Mouse (Mus musculus) induced T-regulatory cell, adult 2 months (primary cell): ENCODE measurements around the gene Adprhl1.

Experiments
- DNase-seq: peaks from one replicate; pipeline ENCODE4 v3.0.0-alpha.2; 2012; ENCODE audit warnings: low read depth

Adprhl1 gene

GRCm38 (mm10) chr8:13229802-13230201 is 24.2 kb downstream of the Adprhl1 start:
- no peak for DNase-seq

- DNase-seq: no peak
Observed at GRCm38 (mm10) chr8:13228923-13229610, 24.9 kb downstream of the Adprhl1 start.

DNA sequence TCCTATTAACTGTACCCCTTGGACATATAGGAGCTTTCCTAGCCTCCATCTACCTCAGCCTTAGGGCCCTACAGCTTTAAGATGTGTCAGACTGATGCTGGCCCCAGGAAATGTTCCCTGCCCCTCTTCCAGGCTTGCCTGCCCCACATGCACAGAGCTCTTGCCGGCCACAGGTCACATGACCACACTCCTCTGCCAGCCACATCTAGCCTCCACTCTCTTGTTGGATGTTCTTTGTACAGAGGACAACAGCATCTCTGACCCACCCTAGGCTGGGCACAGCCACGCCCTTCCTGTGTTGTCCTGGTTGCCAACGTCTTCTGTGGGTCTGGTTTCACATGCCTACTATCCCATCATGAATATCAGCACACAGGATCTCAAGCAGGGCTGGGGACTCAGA is 26.8 kb downstream of the Adprhl1 start:
- DNase-seq: no peak

- no peak for DNase-seq
Observed at GRCm38 (mm10) chr8:13226288-13226687, 27.7 kb downstream of the Adprhl1 start.

DNA sequence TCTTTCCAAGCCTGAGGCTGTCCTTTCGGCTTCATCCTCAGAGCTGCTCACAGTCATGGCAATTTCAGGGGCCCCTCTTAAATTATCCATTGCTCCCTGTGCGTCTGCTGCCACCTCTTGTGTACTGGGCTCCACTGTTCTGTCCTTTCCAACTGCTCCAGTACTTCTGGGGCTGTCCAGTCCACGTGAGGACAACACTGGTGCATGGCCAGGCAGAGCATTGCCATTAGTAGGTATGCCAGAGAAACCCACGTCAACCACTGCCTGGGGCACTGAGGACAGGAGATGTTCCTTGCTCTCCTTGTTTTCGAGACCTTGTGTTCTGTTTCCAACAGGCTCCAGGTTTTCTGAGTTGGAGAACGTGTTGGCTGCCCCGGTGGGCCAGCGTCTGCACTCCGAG is 29.5 kb downstream of the Adprhl1 start:
- DNase-seq: no peak

- DNase-seq: no peak
Observed at GRCm38 (mm10) chr8:13218441-13218840, 35.5 kb downstream of the Adprhl1 start.

- no peak for DNase-seq
Observed at GRCm38 (mm10) chr8:13217986-13218385, 36.0 kb downstream of the Adprhl1 start.

- no peak for DNase-seq
Observed at GRCm38 (mm10) chr8:13217093-13217492, 36.9 kb downstream of the Adprhl1 start.

GRCm38 (mm10) chr8:13216386-13216785 is 37.6 kb downstream of the Adprhl1 start:
- no peak for DNase-seq

DNA sequence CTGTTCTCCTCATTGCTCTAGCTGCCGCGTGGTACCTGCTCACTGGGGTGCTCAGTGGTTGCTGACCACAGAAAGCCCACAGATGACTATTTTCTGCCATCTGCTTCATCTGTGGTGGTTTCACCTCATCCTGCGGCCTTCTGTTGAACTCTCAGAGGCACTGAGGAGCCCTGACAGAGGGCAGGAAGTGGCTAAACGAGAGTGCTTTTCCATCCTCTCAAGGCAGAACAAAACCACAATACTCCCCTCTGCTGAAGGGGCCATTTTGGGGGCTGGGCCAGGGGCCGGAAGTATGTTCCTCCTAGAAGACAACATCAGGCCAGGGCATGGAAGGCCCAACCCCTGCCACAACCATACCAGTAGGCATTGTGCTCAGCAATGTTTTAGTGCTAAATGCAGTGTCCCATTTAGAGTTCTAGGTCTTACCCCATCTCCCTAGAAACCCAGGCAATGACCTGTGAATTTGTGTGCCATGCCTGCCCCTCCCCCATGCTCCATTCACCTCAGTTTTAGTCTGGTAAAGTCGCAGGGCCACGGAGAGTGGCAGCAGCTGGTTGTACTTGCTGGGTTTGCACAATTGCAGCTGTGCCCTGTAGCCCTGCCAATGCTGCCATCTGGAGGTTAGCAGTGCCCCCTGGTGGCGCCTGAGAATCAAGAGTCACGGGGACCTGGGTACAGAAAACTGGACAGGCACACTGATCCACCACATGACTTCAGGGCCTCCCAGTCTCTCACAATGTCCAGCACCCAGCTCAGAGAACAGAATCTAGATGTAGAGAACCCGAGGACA is 40.3 kb downstream of the Adprhl1 start:
- DNase-seq: peak; percentile 92

GRCm38 (mm10) chr8:13209770-13210169 is 44.2 kb downstream of the Adprhl1 start:
- no peak for DNase-seq

DNA sequence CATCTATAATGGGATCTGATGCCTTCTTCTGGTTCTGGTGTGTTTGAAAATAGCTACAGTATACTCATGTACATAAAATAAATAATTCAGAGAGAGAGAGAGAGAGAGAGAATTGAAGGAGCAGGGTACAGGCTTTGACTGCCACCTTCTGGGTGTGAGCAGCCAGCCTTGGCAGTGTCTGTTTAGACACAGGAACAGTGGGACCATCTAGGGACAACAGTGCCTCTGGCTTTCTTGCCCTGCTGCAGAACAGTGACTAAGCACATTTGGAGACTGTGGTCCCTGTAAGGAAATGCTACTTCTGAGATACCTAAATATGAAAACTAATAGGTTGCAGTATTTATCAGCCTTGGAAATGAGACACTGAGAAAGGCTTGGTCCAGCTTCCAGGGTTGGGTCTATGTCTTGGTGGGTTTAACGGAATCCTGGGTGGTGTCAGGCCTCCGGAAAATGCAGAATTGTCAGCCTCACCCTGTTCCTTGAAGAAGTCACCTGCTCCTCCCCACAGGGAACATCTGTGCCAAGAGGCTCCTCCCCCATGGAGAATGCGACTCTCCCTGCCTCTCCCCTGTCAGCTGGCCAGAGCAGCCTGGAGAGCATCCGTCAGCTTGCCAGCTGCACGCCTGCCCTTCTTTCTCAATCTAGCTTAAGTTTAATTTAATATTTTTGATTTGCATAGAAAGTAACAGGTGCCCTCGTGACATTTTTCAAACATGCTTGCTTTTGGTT is 45.2 kb downstream of the Adprhl1 start:
- DNase-seq: no peak

- DNase-seq: no peak
Observed at GRCm38 (mm10) chr8:13206290-13206689, 47.7 kb downstream of the Adprhl1 start.

- DNase-seq: no peak
Observed at GRCm38 (mm10) chr8:13205311-13205710, 48.7 kb downstream of the Adprhl1 start.

DNA sequence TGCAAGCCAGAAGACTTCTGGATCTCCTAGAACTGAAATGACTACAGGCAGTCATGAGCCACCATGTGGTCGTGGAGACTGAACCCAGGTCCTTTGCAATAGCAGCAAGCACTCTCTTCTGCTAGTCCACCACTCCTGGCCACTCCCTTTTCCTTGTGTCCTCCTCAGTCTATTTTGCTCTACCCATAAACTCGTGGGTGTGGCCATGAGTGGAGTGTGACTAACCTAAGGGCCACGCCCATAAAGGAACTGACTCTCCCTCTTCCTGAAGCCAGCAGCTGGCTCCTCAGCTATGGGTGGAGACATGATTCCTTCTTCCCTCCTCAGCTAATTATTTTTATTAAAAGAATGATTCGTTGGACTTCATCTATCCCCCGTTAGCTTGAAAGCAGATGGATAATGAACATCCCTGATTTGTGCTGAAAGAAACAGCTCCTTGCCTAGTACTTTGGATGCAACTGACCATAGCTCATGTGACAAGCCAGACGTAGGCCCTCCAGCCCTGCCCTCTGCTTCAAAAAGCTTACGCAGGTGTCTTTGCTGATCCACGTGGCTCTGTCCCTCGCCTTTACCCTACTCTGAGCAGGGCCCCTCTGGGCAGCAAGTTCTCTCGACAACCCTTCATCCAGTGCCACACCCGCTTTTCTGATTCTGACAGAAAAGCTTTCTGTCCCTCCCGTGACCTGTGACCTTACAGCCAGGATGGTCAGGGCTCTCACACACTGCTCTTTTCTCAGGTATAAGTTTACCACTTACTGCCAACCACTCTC is 49.4 kb downstream of the Adprhl1 start:
- no peak for DNase-seq

DNA sequence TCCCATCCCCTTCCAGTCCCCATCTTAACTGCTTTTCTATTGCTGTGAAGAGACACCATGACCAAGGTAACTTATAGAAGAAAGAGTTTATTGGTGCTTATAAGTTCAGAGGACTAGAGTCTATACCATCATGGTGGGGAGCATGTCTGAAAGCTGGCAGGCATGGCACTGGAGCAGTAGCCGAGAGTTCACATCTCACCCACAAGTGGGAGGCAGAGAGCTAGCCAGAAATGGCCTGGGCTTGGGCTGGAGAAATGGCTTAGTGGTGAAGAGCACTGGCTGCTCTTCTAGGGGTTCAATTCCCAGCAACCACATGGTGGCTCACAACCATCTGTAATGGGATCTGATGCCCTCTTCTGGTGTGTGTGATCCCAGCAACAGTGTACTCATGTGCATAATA is 50.5 kb downstream of the Adprhl1 start:
- peak; percentile 51 for DNase-seq

DNA sequence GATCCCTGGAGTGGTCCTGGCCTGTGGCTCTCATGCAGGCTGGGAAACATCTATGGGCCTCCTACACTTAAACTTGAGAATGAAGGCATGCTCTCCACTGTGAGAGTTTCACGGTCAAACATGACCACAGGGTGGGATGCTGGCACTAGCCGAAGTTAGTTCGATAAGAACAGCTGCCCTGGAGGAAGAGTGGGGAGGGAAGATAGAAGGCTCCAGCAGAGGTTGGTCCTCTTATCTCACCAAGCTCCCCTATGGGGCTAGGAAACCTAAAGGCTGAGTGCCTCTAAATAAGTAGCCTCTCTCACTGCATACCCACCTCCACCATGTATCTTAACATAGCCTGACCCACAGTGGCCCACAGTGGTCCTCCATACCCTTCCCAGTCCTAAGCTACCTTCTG is 51.2 kb downstream of the Adprhl1 start:
- DNase-seq: no peak

DNA sequence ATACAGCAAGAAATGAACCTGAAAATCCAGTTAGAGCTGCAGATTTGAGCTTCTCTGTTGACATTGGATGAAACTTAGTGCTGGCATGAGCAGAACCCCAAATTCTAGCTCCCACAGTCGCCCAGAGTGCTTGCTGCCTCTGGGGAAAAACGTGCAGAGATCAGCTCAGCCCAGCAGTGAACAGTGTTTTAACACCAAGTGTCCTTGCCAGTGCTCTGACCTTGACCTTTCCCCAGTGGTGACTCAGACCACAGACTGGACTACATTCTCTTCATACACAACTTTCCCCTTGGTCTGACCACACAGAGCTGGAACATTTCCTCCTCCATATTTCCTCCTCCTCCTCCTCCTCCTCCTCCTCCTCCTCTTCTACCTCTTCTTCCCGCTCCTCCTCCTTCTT is 51.9 kb downstream of the Adprhl1 start:
- DNase-seq: no peak

DNA sequence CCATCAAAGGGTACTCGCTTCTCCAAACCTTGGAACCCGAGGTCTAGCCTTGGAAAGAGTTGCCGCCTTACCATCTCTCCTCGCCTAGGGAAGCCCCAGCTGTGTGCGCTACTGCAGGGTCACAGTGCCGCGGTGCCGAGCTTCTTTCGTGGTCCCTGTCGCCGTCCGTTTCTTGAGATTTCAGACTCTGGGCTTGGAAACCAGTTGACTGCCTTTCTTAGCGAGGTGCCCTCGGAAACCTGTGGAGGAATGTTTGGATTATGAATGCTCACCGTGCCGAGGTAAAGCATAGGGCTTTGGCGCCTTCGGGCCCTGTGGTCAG is 53.0 kb downstream of the Adprhl1 start:
- no peak for DNase-seq

DNA sequence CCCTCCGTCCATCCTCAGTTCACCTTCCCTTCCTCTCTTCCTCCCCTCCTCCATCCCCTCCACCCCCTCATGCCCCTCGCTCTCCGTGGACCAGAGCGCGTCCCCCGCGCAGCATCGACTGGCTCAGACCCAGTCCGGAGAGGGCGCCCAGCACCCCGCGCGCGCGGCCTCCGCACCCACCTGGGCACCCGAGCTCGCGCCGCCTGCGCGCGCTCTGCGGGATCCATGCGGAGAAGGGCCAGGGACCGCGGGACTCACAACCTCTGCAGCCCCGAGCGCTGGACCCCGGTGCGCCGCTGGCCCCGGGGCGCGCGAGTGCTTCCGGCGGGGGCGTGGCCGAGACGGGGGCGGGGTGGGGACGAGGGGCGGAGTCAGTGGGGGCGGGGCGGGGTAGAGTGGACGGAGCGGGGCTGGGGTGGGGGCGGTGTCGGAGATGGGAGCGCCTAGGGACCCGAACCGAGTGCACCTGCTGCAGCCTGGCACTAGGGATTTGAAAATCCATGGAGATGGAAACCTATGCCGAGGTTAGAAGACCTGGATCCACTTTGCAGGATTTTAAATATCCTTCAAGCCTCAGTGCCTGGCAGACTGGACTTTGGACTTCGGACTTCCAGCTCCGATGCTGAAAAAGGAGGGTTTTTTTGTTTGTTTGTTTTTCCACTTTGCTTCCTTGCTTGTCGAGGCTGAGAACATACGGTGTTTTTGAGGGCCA is 53.5 kb downstream of the Adprhl1 start, which contains the start of gene Grtp1:
TSS of gene Grtp1 (minus strand) at position 320 of the 712 bp plus-strand sequence.
- DNase-seq: peak; percentile 41

DNA sequence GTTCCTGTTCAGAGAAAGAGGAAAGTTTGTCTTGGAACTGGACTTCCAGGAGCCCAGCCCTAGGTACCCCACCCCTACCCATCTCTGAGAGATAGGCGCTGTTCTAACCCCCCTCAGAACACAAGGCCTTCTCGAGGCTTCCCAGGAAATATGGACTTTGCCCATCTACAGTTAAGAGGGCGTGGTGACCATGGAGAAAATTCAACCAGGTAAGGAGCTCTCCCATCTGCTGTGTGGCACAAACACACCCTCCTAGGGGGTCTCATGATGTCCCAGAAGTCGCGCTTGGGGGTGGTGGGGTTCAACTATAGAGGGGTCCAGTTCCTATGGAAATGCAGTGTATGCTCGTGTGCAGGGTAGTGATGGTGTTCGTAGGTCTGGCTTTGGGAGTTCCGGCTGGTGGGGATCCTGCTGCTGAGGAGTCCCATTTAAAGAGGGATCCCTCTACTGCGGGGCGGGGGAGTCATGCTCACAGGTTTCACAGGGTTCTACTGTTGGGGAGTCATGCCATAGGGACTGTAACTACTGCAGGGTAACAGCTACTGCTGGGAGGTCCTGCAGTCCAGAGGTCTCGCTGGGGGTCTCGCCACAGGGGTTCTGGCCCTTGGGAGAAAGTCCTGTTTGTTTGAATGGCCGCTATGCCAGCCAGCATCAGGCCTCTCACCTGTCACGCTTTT is 54.4 kb downstream of the Adprhl1 start:
- DNase-seq: no peak
